Mouse (Mus musculus) heart, embryonic 11.5 days (tissue): ENCODE results near the gene Lemd1. TPM values are rescaled to one million over a fixed set of nuclear protein-coding genes. Genes with fewer than 3 reads are reported as not detected.

Experiments used
- ATAC-seq: fragments of 200-750 bp; cut with Nextera tagmentation; replicated peaks from 2 replicates; pipeline ENCODE4 v1.8.0; 2017; ENCODE audit warnings: moderate library complexity; ENCODE audit not compliant: insufficient number of reproducible peaks, low FRiP score, low TSS enrichment
- H3K27ac ChIP-seq: fragments of 300-500 bp; sonication (generic); 2 replicates; pipeline ENCODE4 v1.5.1; 2014; ENCODE audit warnings: mild to moderate bottlenecking, low read depth, low read length
- H3K27me3 ChIP-seq: fragments of 300-500 bp; sonication (generic); 2 replicates; pipeline ENCODE4 v1.6.1; 2014; ENCODE audit warnings: mild to moderate bottlenecking, low read length, mixed read lengths; ENCODE audit not compliant: control insufficient read depth, insufficient read depth
- H3K36me3 ChIP-seq: fragments of 300-500 bp; sonication (generic); 2 replicates; pipeline ENCODE4 v1.6.1; 2014; ENCODE audit warnings: mild to moderate bottlenecking, low read length, moderate library complexity, mixed read lengths; ENCODE audit not compliant: control insufficient read depth, insufficient read depth
- H3K4me1 ChIP-seq: fragments of 300-500 bp; sonication (generic); 2 replicates; pipeline ENCODE4 v1.6.1; 2014; ENCODE audit warnings: low read length; ENCODE audit not compliant: control insufficient read depth, insufficient read depth
- H3K4me2 ChIP-seq: fragments of 300-500 bp; sonication (generic); 2 replicates; pipeline ENCODE4 v1.6.1; 2014; ENCODE audit warnings: mild to moderate bottlenecking, moderate library complexity
- H3K4me3 ChIP-seq: fragments of 300-500 bp; sonication (generic); 2 replicates; pipeline ENCODE4 v1.5.1; 2014; ENCODE audit warnings: low read depth, low read length
- H3K9ac ChIP-seq: fragments of 300-500 bp; sonication (generic); 2 replicates; pipeline ENCODE4 v1.6.1; 2014; ENCODE audit warnings: mild to moderate bottlenecking, low read depth, low read length, moderate library complexity
- H3K9me3 ChIP-seq: fragments of 300-500 bp; sonication (generic); replicated peaks from 2 replicates; pipeline ENCODE4 v1.6.1; 2016; ENCODE audit warnings: low read length; ENCODE audit not compliant: control insufficient read depth
- WGBS: fragments of 180-500 bp; shearing (Covaris S2); extraction: QIAGEN DNeasy Blood & Tissue Kit; methylation state at CpG from one replicate; pipeline ENCODE4 v1.1.7; 2014; ENCODE audit not compliant: insufficient replicate concordance; 5-methylcytosine and 5-hydroxymethylcytosine counted together
- polyA plus RNA-seq: library from polyadenylated mRNA; unstranded; fragments of >200 nt; fragmentation: Nextera tagmentation; extraction: Ambion mirVana; gene quantifications from 2 replicates; pipeline ENCODE4 v1.2.1, GENCODE M21; 2014

The Lemd1 gene
- polyA plus RNA-seq, 1 experiment from 2014 or later = not detected

GRCm38 (mm10) chr1:132231470-132232274 is 40.4 kb downstream of the Lemd1 start:
- H3K9ac ChIP-seq = no peak overlapping the region
- WGBS = 37% methylated on average over 7 of the region's 7 CpGs
- no peak for ATAC-seq
- H3K27ac ChIP-seq = no peak overlapping the region
- H3K4me2 ChIP-seq = no peak overlapping the region
- no peaks in the 10 kb centered on the region for H3K9me3 ChIP-seq
- no peaks in the 10 kb centered on the region for H3K4me1 ChIP-seq
- H3K27me3 ChIP-seq = peaks cover 16% of the 10 kb centered on the region
- H3K4me3 ChIP-seq = no peak overlapping the region
- H3K36me3 ChIP-seq = no peaks in the 10 kb centered on the region

GRCm38 (mm10) chr1:132233566-132233965 is 42.3 kb downstream of the Lemd1 start:
- no peak overlapping the region for H3K4me3 ChIP-seq
- H3K4me1 ChIP-seq = no peaks in the 10 kb centered on the region
- no peaks in the 10 kb centered on the region for H3K9me3 ChIP-seq
- ATAC-seq = no peak; the same call in 1 of the 2 replicates
- H3K36me3 ChIP-seq = no peaks in the 10 kb centered on the region
- H3K4me2 ChIP-seq = no peak overlapping the region
- no peak overlapping the region for H3K27ac ChIP-seq
- H3K9ac ChIP-seq = no peak overlapping the region
- WGBS = 18% methylated on average over 12 of the region's 12 CpGs
- H3K27me3 ChIP-seq = peaks cover 16% of the 10 kb centered on the region

GRCm38 (mm10) chr1:132234757-132235273 is 43.6 kb downstream of the Lemd1 start:
- no peaks in the 10 kb centered on the region for H3K36me3 ChIP-seq
- H3K4me2 ChIP-seq = no peak overlapping the region
- H3K27ac ChIP-seq = no peak overlapping the region
- H3K9ac ChIP-seq = no peak overlapping the region
- no peak overlapping the region for H3K4me3 ChIP-seq
- peaks cover 16% of the 10 kb centered on the region for H3K27me3 ChIP-seq
- H3K4me1 ChIP-seq = no peaks in the 10 kb centered on the region
- no peaks in the 10 kb centered on the region for H3K9me3 ChIP-seq
- 61% methylated on average over 9 of the region's 9 CpGs for WGBS
- no peak for ATAC-seq

- Histone ChIP-seq H3K36me3 (no peaks in the 10 kb centered on the region), H3K27ac (no peak overlapping the region), H3K9me3 (no peaks in the 10 kb centered on the region), H3K9ac (no peak overlapping the region), H3K27me3 (peaks cover 16% of the 10 kb centered on the region), H3K4me3 (no peak overlapping the region), H3K4me2 (no peak overlapping the region), H3K4me1 (no peaks in the 10 kb centered on the region)
- WGBS = 19% methylated on average over 6 of the region's 6 CpGs
- no peak for ATAC-seq
These were observed 46.4 kb downstream of the Lemd1 start for GRCm38 (mm10) chr1:132237585-132238159.

GRCm38 (mm10) chr1:132245010-132245409 is 53.8 kb downstream of the Lemd1 start:
- Histone ChIP-seq H3K9me3 (no peaks in the 10 kb centered on the region), H3K27ac (no peak overlapping the region), H3K27me3 (no peaks in the 10 kb centered on the region), H3K9ac (no peak overlapping the region), H3K36me3 (no peaks in the 10 kb centered on the region), H3K4me2 (no peak overlapping the region), H3K4me1 (peaks cover 6% of the 10 kb centered on the region), H3K4me3 (no peak overlapping the region)
- no peak for ATAC-seq
- 60% methylated on average over 5 of the region's 5 CpGs for WGBS

- H3K27ac ChIP-seq = no peak overlapping the region
- H3K4me3 ChIP-seq = no peak overlapping the region
- H3K9ac ChIP-seq = no peak overlapping the region
- H3K4me1 ChIP-seq = peaks cover 6% of the 10 kb centered on the region
- H3K4me2 ChIP-seq = no peak overlapping the region
- no peak for ATAC-seq
- 27% methylated on average over 6 of the region's 6 CpGs for WGBS
- no peaks in the 10 kb centered on the region for H3K27me3 ChIP-seq
- no peaks in the 10 kb centered on the region for H3K9me3 ChIP-seq
- H3K36me3 ChIP-seq = no peaks in the 10 kb centered on the region
These were observed 54.9 kb downstream of the Lemd1 start for GRCm38 (mm10) chr1:132246137-132246536.

- H3K36me3 ChIP-seq = no peaks in the 10 kb centered on the region
- 85% methylated on average over 4 of the region's 4 CpGs for WGBS
- H3K27ac ChIP-seq = no peak overlapping the region
- H3K4me1 ChIP-seq = peaks cover 6% of the 10 kb centered on the region
- no peaks in the 10 kb centered on the region for H3K27me3 ChIP-seq
- no peaks in the 10 kb centered on the region for H3K9me3 ChIP-seq
- no peak overlapping the region for H3K4me2 ChIP-seq
- no peak for ATAC-seq
- H3K9ac ChIP-seq = no peak overlapping the region
- no peak overlapping the region for H3K4me3 ChIP-seq
These were observed 55.4 kb downstream of the Lemd1 start for GRCm38 (mm10) chr1:132246641-132247040.

GRCm38 (mm10) chr1:132254467-132254866 is 63.2 kb downstream of the Lemd1 start:
- Histone ChIP-seq H3K4me3 (no peak overlapping the region), H3K4me2 (no peak overlapping the region), H3K27ac (no peak overlapping the region), H3K9me3 (no peaks in the 10 kb centered on the region), H3K36me3 (no peaks in the 10 kb centered on the region), H3K4me1 (no peaks in the 10 kb centered on the region), H3K9ac (no peak overlapping the region), H3K27me3 (no peaks in the 10 kb centered on the region)
- no peak for ATAC-seq
- WGBS = 74% methylated on average over 6 of the region's 6 CpGs
